Mouse (Mus musculus) megakaryocyte-erythroid progenitor cell, adult 5-6 weeks (primary cell): Measurements from ENCODE around the gene Cachd1. TPM values are rescaled to one million over a fixed set of nuclear protein-coding genes. Genes with fewer than 3 reads are reported as not detected.
A peak's percentile ranks its signal among the peaks of the same experiment; 100 is the strongest.

ENCODE experiments used
- ATAC-seq: replicated peaks from 2 replicates; pipeline ENCODE4 v1.8.0; 2016; ENCODE audit warnings: mild to moderate bottlenecking, inconsistent platforms; ENCODE audit not compliant: severe bottlenecking, poor library complexity, low FRiP score, low TSS enrichment
- total RNA-seq, 2 experiments: library from RNA; stranded (forward) in 1 of 2; stranded (reverse) in 1 of 2; fragments of 200-1000, 215-1000 nt in 1 of 2; fragments of >200 nt in 1 of 2; fragmentation: Nextera tagmentation in 1 of 2; gene quantifications; 2 replicates each; pipeline ENCODE4 v1.2.3; 2014 to 2017

Gene Cachd1
- total RNA-seq, 2 experiments from 2014 or later, result 10.9 to 20.6 TPM

- no peak for ATAC-seq
Observed at GRCm38 (mm10) chr4:100855373-100855772, 78.9 kb downstream of the Cachd1 start.

DNA sequence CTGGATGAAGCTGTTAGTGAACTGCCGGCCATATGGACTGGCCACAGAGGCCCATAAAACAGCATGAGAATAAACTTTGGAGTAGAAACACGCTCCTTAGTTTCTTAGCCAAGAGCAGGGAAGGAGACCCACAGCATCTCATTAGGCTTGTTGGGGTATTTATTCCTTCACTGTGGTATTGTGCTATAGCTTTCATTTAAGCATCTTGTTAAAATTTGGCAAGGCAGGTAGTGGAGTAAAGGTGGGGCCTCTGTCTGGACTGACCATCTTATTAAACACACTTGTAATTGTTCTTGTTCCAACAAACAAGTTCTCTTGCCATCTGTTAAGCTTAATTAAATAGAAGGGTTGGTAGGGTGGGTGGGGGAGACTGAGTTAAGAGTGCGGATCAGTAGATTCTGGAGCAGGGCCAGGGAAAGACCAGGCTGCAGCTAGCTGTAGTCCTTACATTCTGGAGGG, 81.0 kb downstream of the Cachd1 start:
- ATAC-seq, result no peak

- ATAC-seq, result no peak
Observed at GRCm38 (mm10) chr4:100863861-100864428, 87.5 kb downstream of the Cachd1 start.

- ATAC-seq, result no peak
Observed at GRCm38 (mm10) chr4:100865423-100865822, 88.9 kb downstream of the Cachd1 start.

GRCm38 (mm10) chr4:100865962-100866703, 89.7 kb downstream of the Cachd1 start:
- ATAC-seq, result no peak

- ATAC-seq, result no peak
Observed at GRCm38 (mm10) chr4:100877351-100877750, 100.9 kb downstream of the Cachd1 start.

DNA sequence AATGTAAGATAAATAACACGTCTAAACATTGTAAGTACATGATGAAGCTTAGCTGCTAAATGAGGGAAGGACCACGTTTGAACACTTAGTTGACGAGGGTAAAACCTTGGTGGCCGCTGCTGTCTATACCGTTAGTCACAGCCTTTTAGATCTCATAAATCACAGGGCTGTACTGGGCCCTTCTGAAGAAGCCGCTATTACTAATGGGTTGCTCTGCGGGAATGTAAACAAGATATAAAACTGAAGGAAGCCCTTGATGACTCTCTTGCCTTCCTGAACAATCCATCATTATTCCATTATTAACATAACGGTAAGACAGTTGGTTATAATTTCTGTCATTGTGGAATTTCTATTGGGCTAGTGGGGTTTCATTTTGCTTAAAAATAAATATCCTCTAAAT, 102.9 kb downstream of the Cachd1 start:
- no peak for ATAC-seq

DNA sequence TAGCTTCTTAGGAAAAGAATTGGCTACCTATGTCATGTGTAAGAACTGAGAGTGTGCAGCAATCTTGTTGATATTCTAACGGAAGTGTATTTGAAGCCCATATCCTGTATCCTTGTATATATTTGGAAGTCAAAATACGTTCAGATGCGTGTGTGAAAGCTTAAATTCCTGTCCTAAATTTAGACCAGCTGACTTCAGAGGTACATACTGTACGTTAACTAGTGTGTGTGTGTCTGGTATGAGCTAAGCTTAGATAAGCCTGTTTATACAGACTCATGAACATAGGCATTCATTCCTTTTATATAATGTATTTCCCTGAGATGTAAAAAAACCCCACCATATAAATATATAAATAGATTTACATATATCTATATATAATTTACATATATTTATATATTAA, 103.6 kb downstream of the Cachd1 start:
- no peak for ATAC-seq

DNA sequence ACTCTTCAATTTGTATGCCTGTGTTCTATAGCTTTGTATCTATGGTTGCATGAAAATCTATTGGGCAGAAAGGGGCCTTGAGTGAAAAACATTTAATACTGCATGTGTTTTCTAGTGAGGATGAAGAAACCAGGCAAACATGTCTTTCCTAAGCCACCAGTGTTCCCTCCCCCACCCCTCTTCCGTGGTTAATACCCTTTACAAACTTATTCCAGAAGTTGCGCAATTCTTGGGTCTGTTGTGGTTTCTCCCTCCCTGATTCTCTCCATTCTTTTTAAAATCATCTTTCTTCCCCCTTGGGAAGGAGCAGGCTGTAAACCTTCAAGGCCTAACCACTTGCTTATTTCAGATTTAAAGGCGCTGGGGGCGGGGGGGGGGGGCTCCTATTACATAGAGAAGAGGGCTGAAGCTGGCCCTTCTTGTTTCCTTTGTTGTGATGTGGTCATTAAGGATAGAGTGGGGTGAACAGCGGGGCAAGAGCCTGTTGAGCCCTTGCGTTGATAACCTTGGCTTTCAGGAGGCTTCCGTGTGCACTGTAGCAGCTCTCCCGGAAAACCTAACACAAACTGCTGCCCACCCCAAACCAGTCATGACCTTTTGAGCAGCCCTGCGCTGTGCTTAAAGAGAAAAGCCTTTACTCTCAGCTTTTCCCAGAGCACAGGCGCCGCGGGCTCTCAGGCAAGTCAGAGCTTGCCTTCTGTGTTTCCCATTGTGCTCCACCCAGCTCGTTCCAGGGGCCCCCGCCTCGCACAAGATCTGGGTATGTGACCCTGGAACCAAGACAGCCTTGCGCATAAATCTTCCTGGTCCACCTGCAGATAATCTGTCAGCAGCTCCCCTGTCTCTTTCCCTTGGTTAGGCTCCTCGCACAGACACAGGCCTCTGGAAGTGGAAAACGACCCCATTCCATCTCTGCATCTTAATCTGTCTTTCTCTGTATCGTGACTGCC, 109.6 kb downstream of the Cachd1 start:
- no peak for ATAC-seq

DNA sequence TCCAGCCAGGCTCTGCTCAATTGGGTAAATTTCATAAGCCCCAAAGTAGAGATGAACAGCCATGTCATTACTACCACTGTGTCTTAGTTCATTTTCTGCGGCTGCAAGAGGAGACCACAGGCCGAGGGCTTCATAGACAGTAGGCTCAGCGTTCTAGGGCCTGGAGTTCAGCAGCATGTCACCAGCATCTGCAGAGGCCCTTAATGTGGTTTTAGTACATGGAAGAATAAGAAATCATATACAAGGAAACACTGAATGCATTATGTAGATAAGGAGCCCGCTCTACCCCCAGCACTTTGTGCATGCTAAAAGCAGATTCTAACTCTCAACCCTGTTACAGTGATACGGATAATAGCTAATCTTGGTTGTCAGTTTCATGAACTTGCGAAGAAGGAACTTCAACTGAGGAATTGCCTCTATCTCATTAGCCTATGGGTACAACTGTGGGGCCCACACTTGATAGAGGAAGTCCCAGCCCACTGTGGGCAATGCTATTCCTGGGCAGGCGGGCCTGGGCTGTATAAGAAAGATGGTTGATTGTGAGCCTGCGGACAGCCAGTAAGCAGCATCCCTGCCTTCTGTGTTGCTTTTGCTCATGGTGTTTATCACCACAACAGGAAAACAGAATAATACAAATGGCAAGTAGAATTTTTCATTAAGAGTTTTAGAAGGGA, 110.4 kb downstream of the Cachd1 start:
- ATAC-seq, result peak; percentile 93

DNA sequence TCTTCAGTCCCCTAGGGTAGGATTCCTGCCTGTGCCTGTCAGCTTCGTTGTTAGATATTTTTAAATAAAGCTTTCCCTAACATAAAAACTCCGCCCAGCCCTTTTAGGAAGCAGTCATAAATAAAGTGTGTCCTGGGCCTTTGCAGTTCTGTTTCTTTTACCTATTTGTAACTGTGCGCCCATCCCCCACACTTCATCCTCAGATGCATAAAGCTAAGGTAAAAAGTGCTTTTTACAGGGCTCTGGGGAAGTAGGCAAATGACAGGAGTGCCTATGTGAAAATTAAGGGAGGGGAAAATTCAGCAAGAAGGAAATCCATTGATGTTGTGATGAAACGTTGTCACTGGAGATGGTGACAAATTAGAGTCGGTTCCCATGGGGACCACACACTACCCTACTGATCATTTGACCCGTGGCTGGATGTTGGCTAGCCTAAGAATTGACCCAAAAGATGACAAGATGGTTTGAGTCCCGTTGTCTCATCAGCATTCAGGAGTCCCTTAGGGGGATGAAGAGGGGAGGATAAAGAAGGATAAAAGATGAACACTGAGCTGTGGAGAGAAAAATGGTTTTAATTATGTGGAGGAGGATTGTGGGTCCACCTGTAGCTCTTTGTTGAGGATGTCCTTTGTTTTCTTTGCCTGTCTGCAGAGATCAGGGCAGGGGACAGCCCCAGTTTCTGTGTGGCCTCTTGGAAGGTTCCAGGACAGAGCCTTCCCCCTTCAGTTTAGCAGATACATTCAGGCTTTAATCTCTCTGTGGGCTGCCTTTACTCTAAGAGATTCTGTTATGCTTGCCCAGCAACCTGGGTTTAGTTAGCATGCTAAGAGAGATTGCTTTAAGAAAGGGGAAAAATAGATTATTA, 113.9 kb downstream of the Cachd1 start:
- ATAC-seq, result no peak

GRCm38 (mm10) chr4:100893739-100894138, 117.3 kb downstream of the Cachd1 start:
- no peak for ATAC-seq

DNA sequence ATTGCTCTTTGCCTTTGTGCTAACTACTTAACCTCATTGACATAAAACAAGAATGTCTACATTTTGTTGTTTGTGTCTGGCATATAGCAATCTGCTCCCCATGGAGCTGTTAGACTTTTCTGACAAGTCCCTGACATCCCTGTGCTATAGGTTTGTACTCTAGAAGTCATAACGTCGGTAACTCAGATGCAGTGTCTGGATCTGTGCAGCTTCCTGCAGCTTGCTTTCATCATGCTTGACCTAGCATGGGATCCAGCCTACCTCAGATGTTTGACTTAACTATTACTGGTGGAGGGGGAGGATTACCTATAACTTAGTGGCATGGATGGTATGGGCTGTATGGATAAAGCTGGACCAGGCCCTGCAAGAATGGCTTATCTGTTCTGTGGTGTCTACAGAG, 117.7 kb downstream of the Cachd1 start:
- ATAC-seq, result no peak

DNA sequence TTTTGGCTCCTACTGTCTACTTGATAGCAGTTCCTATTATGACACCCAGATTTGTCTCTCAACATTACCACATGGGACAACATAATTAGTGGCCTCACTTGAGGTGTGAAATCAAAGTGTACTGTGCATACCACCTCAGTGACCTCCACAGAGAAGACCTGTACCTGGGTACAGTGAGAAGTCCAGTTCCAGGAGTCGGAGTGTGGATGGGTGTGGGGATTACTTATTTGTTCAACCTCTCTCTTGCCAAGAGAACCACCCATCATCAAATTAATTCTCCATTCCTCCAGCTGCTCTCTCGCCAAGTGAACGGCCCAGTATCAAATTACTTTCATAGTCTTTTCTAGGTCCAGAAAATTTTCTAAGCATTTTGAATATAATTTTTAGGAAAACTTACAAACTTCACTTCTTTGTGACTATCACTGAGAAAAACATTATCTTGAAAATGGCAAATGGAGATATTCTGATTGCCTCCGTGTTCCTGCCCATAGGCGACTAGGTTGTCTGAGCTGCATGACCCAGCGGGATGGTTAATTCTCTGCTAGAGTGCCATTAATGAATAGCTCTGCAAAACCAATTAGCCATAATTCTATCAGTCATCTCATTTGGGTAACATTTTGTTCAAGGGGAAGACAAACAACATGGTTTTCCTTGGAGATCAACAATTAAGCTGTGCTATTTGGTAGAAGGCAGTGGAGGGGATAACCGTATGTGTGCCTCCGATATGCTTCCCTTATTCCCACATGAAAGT, 120.0 kb downstream of the Cachd1 start:
- no peak for ATAC-seq

GRCm38 (mm10) chr4:100897943-100898342, 121.5 kb downstream of the Cachd1 start:
- ATAC-seq, result no peak

- ATAC-seq, result no peak
Observed at GRCm38 (mm10) chr4:100909694-100910340, 133.3 kb downstream of the Cachd1 start.

DNA sequence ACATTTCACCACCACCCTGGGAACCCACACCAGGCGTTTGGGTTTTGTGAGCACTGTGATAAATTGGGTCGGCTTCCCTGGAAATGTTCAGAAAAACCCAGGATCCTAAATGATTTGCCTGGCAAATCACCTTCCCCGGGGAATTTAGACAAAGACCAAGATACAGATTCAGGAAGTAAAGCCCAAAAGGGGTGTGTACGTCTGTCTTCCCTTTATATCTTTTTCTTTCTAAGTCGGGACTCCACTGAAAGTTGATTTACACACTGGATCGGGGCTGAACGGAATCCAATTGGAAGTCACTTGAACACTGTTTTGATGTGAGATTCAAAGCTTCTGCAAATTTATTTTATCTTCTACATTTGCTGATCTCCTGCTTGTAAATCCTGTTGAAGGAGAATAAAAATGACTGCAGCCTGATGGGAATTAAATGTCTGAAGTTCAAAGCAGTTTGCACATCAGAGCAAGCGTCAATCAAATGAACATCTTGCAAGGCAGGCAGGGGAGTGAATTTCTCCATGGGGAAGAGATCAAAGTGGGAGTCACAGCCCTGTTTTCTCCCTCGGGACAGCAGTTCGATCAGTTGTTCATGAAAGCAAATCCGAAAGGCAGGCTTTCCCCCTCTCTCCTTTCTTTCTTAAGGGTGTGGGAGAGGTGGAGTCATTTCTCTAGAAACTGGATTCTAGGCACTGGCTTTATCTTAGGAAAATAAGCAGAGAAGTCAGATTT, 134.3 kb downstream of the Cachd1 start:
- ATAC-seq, result no peak
